Mouse (Mus musculus): ENCODE measurements around the gene Fam149a. TPM values are rescaled to one million over a fixed set of nuclear protein-coding genes. Genes with fewer than 3 reads are reported as not detected.
"Not testable (repeated sequence)": the region's sequence is repeated elsewhere in the genome, so short reads cannot be mapped to it uniquely, and the experiment has no call there.

The Fam149a gene
- polyA plus RNA-seq, 1 experiment from 2014 or later: 13.1 TPM

DNA sequence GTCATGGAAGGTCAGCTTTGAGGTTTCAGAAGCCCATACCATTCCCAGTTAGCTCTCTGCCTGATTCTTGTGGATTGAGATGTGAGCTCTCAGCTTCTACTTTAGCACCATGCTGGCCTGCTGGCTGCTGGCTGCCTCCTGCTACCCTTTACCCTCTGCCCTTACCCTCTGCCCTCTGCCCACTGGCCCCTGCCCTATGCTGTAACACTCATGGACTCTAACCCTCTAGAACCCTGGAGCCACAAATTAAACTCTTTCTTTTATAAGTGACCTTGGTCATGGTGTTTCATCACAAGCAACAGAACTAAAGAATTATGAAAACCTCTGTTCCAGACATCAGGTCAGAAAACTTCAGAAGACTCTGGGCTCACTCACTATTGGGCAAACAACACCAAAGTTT lies 55.0 kb downstream of the Fam149a start:
- H3K36me3 ChIP-seq (replicated peaks); DNase-seq (ENCODE audit: low spot score); H3K27ac ChIP-seq (replicated peaks); H3K4me1 ChIP-seq; H3K27me3 ChIP-seq (replicated peaks; ENCODE audit: low read depth, poor library complexity, severe bottlenecking); H3K4me3 ChIP-seq; H3K9me3 ChIP-seq: not testable (repeated sequence)

DNA sequence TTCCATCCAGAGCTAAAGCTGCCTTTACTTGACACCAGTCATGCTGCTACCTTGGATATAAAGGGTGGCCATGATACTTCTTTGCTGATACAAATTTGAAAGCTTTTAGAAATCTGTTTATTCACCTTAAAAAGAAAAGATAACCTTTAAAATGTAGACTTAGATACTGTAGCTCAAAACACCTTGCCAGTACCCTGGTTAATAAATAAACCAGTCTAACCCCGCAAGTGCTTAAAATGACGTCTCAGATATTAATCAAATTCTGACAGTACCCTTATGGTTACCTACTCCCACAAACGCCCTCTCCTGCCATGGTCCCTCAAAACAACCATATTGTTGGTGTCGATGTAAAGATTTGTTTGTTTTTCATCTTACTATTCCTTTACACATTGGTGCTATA lies 57.9 kb downstream of the Fam149a start:
- H3K36me3 ChIP-seq (replicated peaks): no peaks in the 10 kb centered on the region
- H3K4me1 ChIP-seq: no peaks in the 10 kb centered on the region
- no peaks in the 10 kb centered on the region for H3K9me3 ChIP-seq
- no peaks in the 10 kb centered on the region for H3K27me3 ChIP-seq (replicated peaks; ENCODE audit: low read depth, poor library complexity, severe bottlenecking)
- H3K4me3 ChIP-seq: no peak overlapping the region
- 86% methylated on average over 4 of the region's 4 CpGs for WGBS
- no peak overlapping the region for H3K27ac ChIP-seq (replicated peaks)
- no peak for DNase-seq (ENCODE audit: low spot score)

GRCm38 (mm10) chr8:45321365-45321764 lies 60.7 kb downstream of the Fam149a start:
- no peak for DNase-seq (ENCODE audit: low spot score)
- WGBS: 85% methylated on average over 2 of the region's 2 CpGs
- no peaks in the 10 kb centered on the region for H3K9me3 ChIP-seq

DNA sequence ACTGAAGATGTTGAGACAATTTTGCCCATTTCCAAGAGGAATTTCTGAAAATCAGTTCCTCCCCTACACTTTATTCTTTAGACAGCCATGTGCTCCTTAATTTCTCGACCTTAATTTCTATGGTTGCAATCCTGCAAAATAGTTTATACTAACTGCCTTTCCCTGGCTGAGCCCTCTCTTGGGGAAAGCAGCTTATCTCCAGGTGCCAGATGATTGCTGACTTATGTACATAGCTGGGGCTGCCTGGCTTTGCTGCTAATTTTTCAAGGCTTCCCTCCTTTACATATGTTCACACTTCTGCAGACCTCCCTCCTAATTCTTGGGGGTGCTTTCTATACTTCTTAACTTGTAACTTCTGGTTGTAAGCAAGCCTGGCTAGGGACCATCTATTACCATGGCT lies 61.2 kb downstream of the Fam149a start:
- Histone ChIP-seq H3K27ac (replicated peaks) (no peak overlapping the region), H3K9me3 (no peaks in the 10 kb centered on the region)

More at GRCm38 (mm10) chr8:45321365-45321764, 60.7 kb downstream of the Fam149a start:
- Histone ChIP-seq H3K27me3 (replicated peaks; ENCODE audit: low read depth, poor library complexity, severe bottlenecking) (no peaks in the 10 kb centered on the region), H3K4me1 (no peaks in the 10 kb centered on the region), H3K27ac (replicated peaks) (no peak overlapping the region), H3K4me3 (no peak overlapping the region), H3K36me3 (replicated peaks) (no peaks in the 10 kb centered on the region)

GRCm38 (mm10) chr8:45310967-45311366 lies 71.1 kb downstream of the Fam149a start:
- H3K27ac ChIP-seq (replicated peaks): no peak overlapping the region
- no peaks in the 10 kb centered on the region for H3K9me3 ChIP-seq
- H3K27me3 ChIP-seq (replicated peaks; ENCODE audit: low read depth, poor library complexity, severe bottlenecking): no peaks in the 10 kb centered on the region
- no peak for DNase-seq (ENCODE audit: low spot score)
- H3K4me1 ChIP-seq: no peaks in the 10 kb centered on the region
- 93% methylated on average over 4 of the region's 4 CpGs for WGBS
- no peak overlapping the region for H3K4me3 ChIP-seq
- H3K36me3 ChIP-seq (replicated peaks): no peaks in the 10 kb centered on the region

More for the DNA sequence above, 61.2 kb downstream of the Fam149a start:
- 81% methylated on average over 1 of the region's 1 CpGs for WGBS
- no peaks in the 10 kb centered on the region for H3K36me3 ChIP-seq (replicated peaks)
- DNase-seq (ENCODE audit: low spot score): no peak
- H3K4me3 ChIP-seq: no peak overlapping the region
- H3K4me1 ChIP-seq: no peaks in the 10 kb centered on the region
- H3K27me3 ChIP-seq (replicated peaks; ENCODE audit: low read depth, poor library complexity, severe bottlenecking): no peaks in the 10 kb centered on the region

- Histone ChIP-seq H3K27ac (replicated peaks) (no peak within 1 kb of the TSS), H3K9me3 (no peaks in the 10 kb centered on the region), H3K27me3 (replicated peaks; ENCODE audit: low read depth, poor library complexity, severe bottlenecking) (no peaks in the 10 kb centered on the region), H3K36me3 (replicated peaks) (no peaks in the 10 kb centered on the region), H3K4me3 (no peak within 1 kb of the TSS), H3K4me1 (no peaks in the 10 kb centered on the region)
- DNase-seq (ENCODE audit: low spot score): no peak
- WGBS: 89% methylated on average over 13 of the region's 13 CpGs
These were observed 73.7 kb downstream of the Fam149a start, which contains the start of gene Gm45753 for GRCm38 (mm10) chr8:45308366-45308765. Gene Gm45753 (minus strand): TSS chr8:45308466.

DNA sequence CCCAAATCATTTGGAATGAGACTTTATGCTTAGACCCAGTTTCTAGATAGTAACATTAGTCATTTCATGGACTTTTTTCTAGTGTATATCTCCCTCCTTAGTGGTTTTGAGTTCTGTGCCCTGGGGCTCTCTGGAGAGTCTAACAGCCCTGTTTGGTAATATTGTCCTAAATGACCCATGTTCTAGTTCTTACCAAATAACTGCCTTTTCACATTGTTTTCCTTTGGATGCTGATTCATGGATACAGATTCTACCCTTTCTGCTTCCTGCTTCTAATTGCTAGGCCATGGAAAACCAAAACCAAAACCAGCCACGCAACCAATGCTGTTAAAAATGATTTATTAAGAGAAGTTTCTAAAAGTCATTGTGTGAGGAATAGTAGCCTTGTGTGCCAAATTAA lies 76.6 kb downstream of the Fam149a start:
- H3K27ac ChIP-seq (replicated peaks): no peak overlapping the region
- no peaks in the 10 kb centered on the region for H3K9me3 ChIP-seq
- H3K4me1 ChIP-seq: no peaks in the 10 kb centered on the region
- no peak for DNase-seq (ENCODE audit: low spot score)
- 90% methylated on average over 1 of the region's 1 CpGs for WGBS
- no peak overlapping the region for H3K4me3 ChIP-seq
- H3K36me3 ChIP-seq (replicated peaks): no peaks in the 10 kb centered on the region
- H3K27me3 ChIP-seq (replicated peaks; ENCODE audit: low read depth, poor library complexity, severe bottlenecking): no peaks in the 10 kb centered on the region

DNA sequence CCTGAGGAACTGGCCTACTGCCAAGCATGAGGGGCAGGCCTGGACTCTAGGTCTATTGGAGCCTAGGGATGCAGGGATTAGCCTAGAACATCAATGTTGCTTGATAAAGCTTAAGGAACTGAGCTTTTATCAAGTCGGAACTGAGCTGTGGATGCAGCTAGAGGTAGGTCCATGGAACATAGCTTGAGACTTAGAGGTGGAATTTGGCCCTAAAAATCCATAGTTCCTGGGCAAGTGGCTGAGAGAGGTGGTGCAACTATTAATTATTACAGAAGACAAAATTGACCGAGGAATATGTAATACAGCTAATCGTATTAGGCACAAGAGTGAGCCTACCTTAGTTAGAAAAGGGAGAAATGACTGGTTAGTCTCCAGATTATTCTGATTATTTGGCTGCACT lies 77.7 kb downstream of the Fam149a start:
- Histone ChIP-seq H3K9me3 (no peaks in the 10 kb centered on the region), H3K27ac (replicated peaks) (no peak overlapping the region), H3K36me3 (replicated peaks) (no peaks in the 10 kb centered on the region), H3K4me1 (no peaks in the 10 kb centered on the region), H3K4me3 (no peak overlapping the region), H3K27me3 (replicated peaks; ENCODE audit: low read depth, poor library complexity, severe bottlenecking) (no peaks in the 10 kb centered on the region)
- WGBS: 93% methylated on average over 3 of the region's 3 CpGs
- no peak for DNase-seq (ENCODE audit: low spot score)

- H3K27ac ChIP-seq (replicated peaks): no peak overlapping the region
- 77% methylated on average over 8 of the region's 8 CpGs for WGBS
These were observed 79.7 kb downstream of the Fam149a start for GRCm38 (mm10) chr8:45302390-45302789.

GRCm38 (mm10) chr8:45295276-45295675 lies 86.8 kb downstream of the Fam149a start:
- Histone ChIP-seq H3K9me3 (no peaks in the 10 kb centered on the region), H3K27me3 (replicated peaks; ENCODE audit: low read depth, poor library complexity, severe bottlenecking) (no peaks in the 10 kb centered on the region), H3K27ac (replicated peaks) (no peak overlapping the region), H3K4me3 (no peak overlapping the region), H3K4me1 (no peaks in the 10 kb centered on the region), H3K36me3 (replicated peaks) (no peaks in the 10 kb centered on the region)
- WGBS: 91% methylated on average over 6 of the region's 6 CpGs
- no peak for DNase-seq (ENCODE audit: low spot score)

More at GRCm38 (mm10) chr8:45302390-45302789, 79.7 kb downstream of the Fam149a start:
- no peaks in the 10 kb centered on the region for H3K36me3 ChIP-seq (replicated peaks)
- no peak overlapping the region for H3K4me3 ChIP-seq
- no peaks in the 10 kb centered on the region for H3K9me3 ChIP-seq
- no peaks in the 10 kb centered on the region for H3K4me1 ChIP-seq
- no peak for DNase-seq (ENCODE audit: low spot score)
- no peaks in the 10 kb centered on the region for H3K27me3 ChIP-seq (replicated peaks; ENCODE audit: low read depth, poor library complexity, severe bottlenecking)

- Histone ChIP-seq H3K4me1 (no peaks in the 10 kb centered on the region), H3K27me3 (replicated peaks; ENCODE audit: low read depth, poor library complexity, severe bottlenecking) (no peaks in the 10 kb centered on the region), H3K9me3 (no peaks in the 10 kb centered on the region), H3K36me3 (replicated peaks) (no peaks in the 10 kb centered on the region), H3K4me3 (no peak within 1 kb of the TSS), H3K27ac (replicated peaks) (no peak within 1 kb of the TSS)
- 90% methylated on average over 7 of the region's 7 CpGs for WGBS
- no peak for DNase-seq (ENCODE audit: low spot score)
These were observed 87.4 kb downstream of the Fam149a start, which contains the start of gene Klkb1 for GRCm38 (mm10) chr8:45294687-45295086. Gene Klkb1 (minus strand): TSS chr8:45294859.

DNA sequence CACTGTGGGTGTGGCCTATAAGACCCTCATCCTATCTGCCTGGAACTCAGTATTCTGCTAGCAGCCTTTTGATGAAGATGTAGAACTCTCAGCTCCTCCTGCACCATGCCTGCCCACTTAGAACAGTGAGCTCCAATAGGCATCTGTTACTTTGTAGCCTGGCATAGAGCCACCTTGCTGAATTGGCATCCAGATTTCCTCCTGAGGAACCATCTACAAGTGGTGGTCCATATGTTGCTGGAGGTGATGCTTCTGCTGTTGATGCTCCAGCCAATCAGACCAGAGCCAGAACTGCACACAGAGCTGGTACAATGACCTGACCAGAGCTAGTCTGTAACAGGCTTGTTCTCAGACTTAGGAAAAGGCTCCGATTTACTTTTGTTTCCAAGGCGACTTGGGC lies 90.3 kb downstream of the Fam149a start:
- Histone ChIP-seq H3K36me3 (replicated peaks) (no peaks in the 10 kb centered on the region), H3K27me3 (replicated peaks; ENCODE audit: low read depth, poor library complexity, severe bottlenecking) (no peaks in the 10 kb centered on the region), H3K27ac (replicated peaks) (no peak overlapping the region), H3K9me3 (no peaks in the 10 kb centered on the region), H3K4me1 (no peaks in the 10 kb centered on the region), H3K4me3 (no peak overlapping the region)
- WGBS: 86% methylated on average over 2 of the region's 2 CpGs
- DNase-seq (ENCODE audit: low spot score): no peak
